Mouse (Mus musculus) heart, embryonic 12.5 days (tissue): Measurements from ENCODE around the gene Sub1. TPM values are rescaled to one million over a fixed set of nuclear protein-coding genes. Genes with fewer than 3 reads are reported as not detected.

Source experiments
- ATAC-seq: fragments of 200-750 bp; cut with Nextera tagmentation; 2 replicates; pipeline ENCODE4 v1.8.0; 2017; ENCODE audit warnings: moderate TSS enrichment, moderate library complexity; ENCODE audit not compliant: insufficient number of reproducible peaks, low FRiP score
- H3K27ac ChIP-seq: fragments of 300-500 bp; sonication (generic); 2 replicates; pipeline ENCODE4 v1.5.1; 2016; ENCODE audit warnings: mild to moderate bottlenecking, moderate library complexity; ENCODE audit not compliant: poor library complexity, severe bottlenecking
- H3K27me3 ChIP-seq: fragments of 300-500 bp; sonication (generic); replicated peaks from 2 replicates; pipeline ENCODE4 v1.6.1; 2016; ENCODE audit warnings: mild to moderate bottlenecking, moderate library complexity
- H3K36me3 ChIP-seq: fragments of 300-500 bp; sonication (generic); 2 replicates; pipeline ENCODE4 v1.6.1; 2016; ENCODE audit warnings: mild to moderate bottlenecking, moderate library complexity
- H3K4me1 ChIP-seq: fragments of 300-500 bp; sonication (generic); replicated peaks from 2 replicates; pipeline ENCODE4 v1.6.1; 2016; ENCODE audit warnings: mild to moderate bottlenecking
- H3K4me2 ChIP-seq: fragments of 300-500 bp; sonication (generic); 2 replicates; pipeline ENCODE4 v1.6.1; 2016; ENCODE audit warnings: mild to moderate bottlenecking, moderate library complexity
- H3K4me3 ChIP-seq: fragments of 300-500 bp; sonication (generic); 2 replicates; pipeline ENCODE4 v1.5.1; 2016; ENCODE audit warnings: mild to moderate bottlenecking
- H3K9ac ChIP-seq: fragments of 300-500 bp; sonication (generic); 2 replicates; pipeline ENCODE4 v1.6.1; 2016; ENCODE audit warnings: mild to moderate bottlenecking, moderate library complexity
- H3K9me3 ChIP-seq: fragments of 300-500 bp; sonication (generic); replicated peaks from 2 replicates; pipeline ENCODE4 v1.6.1; 2016; ENCODE audit warnings: mild to moderate bottlenecking, moderate library complexity
- WGBS: fragments of 180-500 bp; shearing (Covaris S2); methylation state at CpG from one replicate; pipeline ENCODE4 v1.1.7; 2016; 5-methylcytosine and 5-hydroxymethylcytosine counted together
- polyA plus RNA-seq: library from polyadenylated mRNA; unstranded; fragments of >200 nt; fragmentation: Nextera tagmentation; extraction: Ambion mirVana; gene quantifications from 2 replicates; pipeline ENCODE4 v1.2.1, GENCODE M21; 2016

Gene Sub1
- polyA plus RNA-seq, 1 experiment from 2014 or later: 596 TPM

GRCm38 (mm10) chr15:12013532-12014196 lies 16.9 kb upstream of the Sub1 start:
- H3K4me3 ChIP-seq: no peak overlapping the region
- H3K27me3 ChIP-seq: no peaks in the 10 kb centered on the region; the same call in 1 of the 2 replicates
- no peaks in the 10 kb centered on the region for H3K9me3 ChIP-seq
- H3K9ac ChIP-seq: no peak overlapping the region
- no peak overlapping the region for H3K27ac ChIP-seq
- 0 out of 2 replicates have a peak, but pooled peaks cover 3% of the 10 kb centered on the region for H3K4me1 ChIP-seq
- H3K4me2 ChIP-seq: no peak overlapping the region
- H3K36me3 ChIP-seq: no peaks in the 10 kb centered on the region
- ATAC-seq: no peak
- 68% methylated on average over 6 of the region's 6 CpGs for whole genome bisulfite sequencing

GRCm38 (mm10) chr15:12010602-12011044 lies 13.8 kb upstream of the Sub1 start:
- no peaks in the 10 kb centered on the region; the same call in 1 of the 2 replicates for H3K27me3 ChIP-seq

GRCm38 (mm10) chr15:12009712-12010601 lies 13.2 kb upstream of the Sub1 start:
- peak overlapping the region; percentile 85 for H3K4me2 ChIP-seq
- ATAC-seq: no peak
- H3K27ac ChIP-seq: no peak overlapping the region
- 0 out of 2 replicates have a peak, but pooled peaks cover 3% of the 10 kb centered on the region for H3K4me1 ChIP-seq
- no peaks in the 10 kb centered on the region; the same call in 1 of the 2 replicates for H3K27me3 ChIP-seq
- no peaks in the 10 kb centered on the region for H3K36me3 ChIP-seq
- 41% methylated on average over 23 of the region's 23 CpGs for WGBS
- H3K9me3 ChIP-seq: no peaks in the 10 kb centered on the region
- peak overlapping the region; percentile 53 for H3K4me3 ChIP-seq
- H3K9ac ChIP-seq: peak overlapping the region; percentile 6

More at GRCm38 (mm10) chr15:12010602-12011044, 13.8 kb upstream of the Sub1 start:
- Histone ChIP-seq H3K4me2 (peak overlapping the region; percentile 85), H3K27ac (no peak overlapping the region), H3K4me1 (0 out of 2 replicates have a peak, but pooled peaks cover 3% of the 10 kb centered on the region), H3K36me3 (no peaks in the 10 kb centered on the region), H3K4me3 (peak overlapping the region; percentile 53), H3K9me3 (no peaks in the 10 kb centered on the region), H3K9ac (peak overlapping the region; percentile 6)
- no peak for ATAC-seq
- WGBS: 17% methylated on average over 18 of the region's 18 CpGs

GRCm38 (mm10) chr15:12008894-12009293 lies 12.1 kb upstream of the Sub1 start:
- Histone ChIP-seq H3K36me3 (no peaks in the 10 kb centered on the region), H3K4me1 (0 out of 2 replicates have a peak, but pooled peaks cover 3% of the 10 kb centered on the region), H3K9me3 (no peaks in the 10 kb centered on the region), H3K27me3 (no peaks in the 10 kb centered on the region; the same call in 1 of the 2 replicates), H3K27ac (no peak overlapping the region), H3K4me2 (no peak overlapping the region), H3K9ac (no peak overlapping the region), H3K4me3 (no peak overlapping the region)
- 88% methylated on average over 5 of the region's 5 CpGs for WGBS
- ATAC-seq: no peak

- no peaks in the 10 kb centered on the region for H3K36me3 ChIP-seq
- no peak for ATAC-seq
Observed at GRCm38 (mm10) chr15:12007971-12008800, 11.4 kb upstream of the Sub1 start.

GRCm38 (mm10) chr15:12007421-12007820 lies 10.6 kb upstream of the Sub1 start:
- H3K27ac ChIP-seq: no peak overlapping the region
- no peaks in the 10 kb centered on the region for H3K36me3 ChIP-seq
- no peak overlapping the region for H3K4me2 ChIP-seq
- H3K4me3 ChIP-seq: no peak overlapping the region
- WGBS: 78% methylated on average over 7 of the region's 7 CpGs
- no peaks in the 10 kb centered on the region; the same call in 1 of the 2 replicates for H3K27me3 ChIP-seq
- H3K9me3 ChIP-seq: no peaks in the 10 kb centered on the region
- no peak for ATAC-seq
- peaks cover 9% of the 10 kb centered on the region for H3K4me1 ChIP-seq
- H3K9ac ChIP-seq: no peak overlapping the region

More at GRCm38 (mm10) chr15:12007971-12008800, 11.4 kb upstream of the Sub1 start:
- Histone ChIP-seq H3K4me1 (peaks cover 6% of the 10 kb centered on the region), H3K27ac (no peak overlapping the region), H3K4me2 (no peak overlapping the region), H3K4me3 (no peak overlapping the region), H3K9ac (no peak overlapping the region), H3K9me3 (no peaks in the 10 kb centered on the region), H3K27me3 (no peaks in the 10 kb centered on the region; the same call in 1 of the 2 replicates)
- 54% methylated on average over 13 of the region's 13 CpGs for WGBS

GRCm38 (mm10) chr15:12006169-12006568 lies 9.4 kb upstream of the Sub1 start:
- H3K36me3 ChIP-seq: no peaks in the 10 kb centered on the region
- H3K9ac ChIP-seq: no peak overlapping the region
- H3K4me1 ChIP-seq: peaks cover 9% of the 10 kb centered on the region
- no peaks in the 10 kb centered on the region for H3K27me3 ChIP-seq
- WGBS: 89% methylated on average over 6 of the region's 6 CpGs
- no peak for ATAC-seq
- no peak overlapping the region for H3K27ac ChIP-seq
- H3K9me3 ChIP-seq: no peaks in the 10 kb centered on the region
- H3K4me3 ChIP-seq: no peak overlapping the region
- H3K4me2 ChIP-seq: no peak overlapping the region

GRCm38 (mm10) chr15:11995815-11996201 lies 975 bp downstream of the Sub1 start:
- ATAC-seq: peak; percentile 98
- peak overlapping the region; percentile 94 for H3K4me2 ChIP-seq
- H3K4me3 ChIP-seq: peak overlapping the region; percentile 97
- WGBS: 0% methylated on average over 33 of the region's 33 CpGs
- peaks cover 20% of the 10 kb centered on the region for H3K36me3 ChIP-seq
- no peaks in the 10 kb centered on the region for H3K9me3 ChIP-seq
- no peaks in the 10 kb centered on the region for H3K27me3 ChIP-seq
- H3K4me1 ChIP-seq: peaks cover 13% of the 10 kb centered on the region
- H3K27ac ChIP-seq: peak overlapping the region; percentile 85
- H3K9ac ChIP-seq: peak overlapping the region; percentile 99

GRCm38 (mm10) chr15:11994921-11995814 lies 1.6 kb downstream of the Sub1 start:
- no peaks in the 10 kb centered on the region for H3K9me3 ChIP-seq
- peak overlapping the region; percentile 99 for H3K9ac ChIP-seq
- under 1% methylated on average over 71 of the region's 71 CpGs for WGBS
- peak overlapping the region; percentile 85 for H3K27ac ChIP-seq
- H3K4me1 ChIP-seq: peaks cover 13% of the 10 kb centered on the region
- no peaks in the 10 kb centered on the region for H3K27me3 ChIP-seq
- H3K36me3 ChIP-seq: peaks cover 25% of the 10 kb centered on the region
- ATAC-seq: peak; percentile 80
- peak overlapping the region; percentile 94 for H3K4me2 ChIP-seq
- peak overlapping the region; percentile 97 for H3K4me3 ChIP-seq

- H3K4me1 ChIP-seq: peaks cover 13% of the 10 kb centered on the region
- no peaks in the 10 kb centered on the region for H3K9me3 ChIP-seq
- WGBS: 75% methylated on average over 2 of the region's 2 CpGs
- no peaks in the 10 kb centered on the region for H3K27me3 ChIP-seq
- H3K27ac ChIP-seq: no peak overlapping the region
- peak overlapping the region; percentile 58; the same call in 1 of the 2 replicates for H3K9ac ChIP-seq
- ATAC-seq: no peak
- peak overlapping the region; percentile 97 for H3K4me3 ChIP-seq
- H3K36me3 ChIP-seq: peaks cover 36% of the 10 kb centered on the region
- H3K4me2 ChIP-seq: peak overlapping the region; percentile 94
Observed at GRCm38 (mm10) chr15:11994006-11994405, 2.8 kb downstream of the Sub1 start.
